Mouse (Mus musculus): ENCODE measurements around the gene Castor2. TPM values are rescaled to one million over a fixed set of nuclear protein-coding genes. Genes with fewer than 3 reads are reported as not detected.

Castor2 gene
- total and polyA plus RNA-seq, 2 experiments from 2014 or later, result 21.1 to 27.4 TPM

DNA sequence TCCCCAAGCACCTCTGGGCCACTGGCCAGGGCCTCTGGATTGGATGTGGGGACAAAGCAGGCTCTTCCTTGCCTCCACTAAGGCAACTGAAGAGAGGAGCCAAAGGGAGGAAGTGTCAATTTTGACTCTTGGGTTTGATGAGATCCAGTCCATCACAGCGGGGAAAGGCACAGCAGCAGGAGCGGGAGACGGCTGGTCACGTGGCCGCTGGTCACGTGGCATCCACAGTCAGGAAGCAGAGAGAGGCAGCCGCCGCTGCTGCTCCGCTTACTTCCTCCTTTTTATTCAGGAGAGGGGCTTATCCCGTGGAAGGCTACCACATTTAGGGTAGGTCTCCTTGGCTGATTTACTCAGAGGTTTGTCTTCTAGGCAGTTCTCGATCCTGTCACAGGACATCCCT lies 42.9 kb downstream of the Castor2 start:
- no peak overlapping the region for H3K9ac ChIP-seq (replicated peaks; ENCODE audit: low read length)
- H3K9me3 ChIP-seq (ENCODE audit: low read length), result no peaks in the 10 kb centered on the region
- no peak for TF ChIP-seq CTCF (IDR thresholded peaks at IDR 0.05; ENCODE audit: low read depth)
- no peak for DNase-seq (ENCODE audit: low spot score)
- H3K4me3 ChIP-seq (ENCODE audit: low read length), result no peak overlapping the region
- H3K27me3 ChIP-seq (ENCODE audit: insufficient read depth, low read length), result no peaks in the 10 kb centered on the region
- no peaks in the 10 kb centered on the region for H3K4me1 ChIP-seq (ENCODE audit: insufficient read depth, low read length)
- WGBS, result 83% methylated on average over 11 of the region's 11 CpGs
- H3K4me2 ChIP-seq (ENCODE audit: low read depth, low read length), result no peak overlapping the region
- ATAC-seq, result no peak
- no peak overlapping the region for H3K27ac ChIP-seq
- H3K36me3 ChIP-seq (ENCODE audit: insufficient read depth, low read length), result peaks cover 34% of the 10 kb centered on the region

DNA sequence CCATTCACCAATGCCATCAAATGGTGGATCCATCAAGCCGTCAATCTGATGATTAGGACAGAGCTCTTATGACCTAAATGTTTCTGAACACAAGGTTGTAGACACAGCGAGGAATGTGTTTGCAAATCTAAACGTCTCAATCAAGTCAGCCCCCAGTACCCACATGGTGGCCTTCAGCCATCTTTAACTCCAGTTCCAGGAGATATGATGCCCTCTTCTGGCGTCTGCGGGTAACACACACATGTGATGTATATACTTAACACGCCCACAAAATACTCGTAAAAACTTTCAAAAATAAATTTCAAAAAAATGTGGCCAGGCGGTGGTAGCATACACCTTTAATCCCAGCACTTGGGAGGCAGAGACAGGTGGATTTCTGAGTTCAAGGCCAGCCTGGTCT lies 45.5 kb downstream of the Castor2 start:
- WGBS, result 94% methylated on average over 8 of the region's 8 CpGs
- Histone ChIP-seq H3K4me2 (ENCODE audit: low read depth, low read length) (no peak overlapping the region), H3K4me3 (ENCODE audit: low read length) (no peak overlapping the region), H3K36me3 (ENCODE audit: insufficient read depth, low read length) (peaks cover 29% of the 10 kb centered on the region), H3K9ac (replicated peaks; ENCODE audit: low read length) (no peak overlapping the region), H3K9me3 (ENCODE audit: low read length) (no peaks in the 10 kb centered on the region), H3K27me3 (ENCODE audit: insufficient read depth, low read length) (no peaks in the 10 kb centered on the region), H3K4me1 (ENCODE audit: insufficient read depth, low read length) (no peaks in the 10 kb centered on the region), H3K27ac (no peak overlapping the region)
- 0 out of 2 replicates have a peak, but pooled peaks have one; percentile 5 for TF ChIP-seq CTCF (IDR thresholded peaks at IDR 0.05; ENCODE audit: low read depth)
- ATAC-seq (no peak), DNase-seq (ENCODE audit: low spot score) (no peak)

DNA sequence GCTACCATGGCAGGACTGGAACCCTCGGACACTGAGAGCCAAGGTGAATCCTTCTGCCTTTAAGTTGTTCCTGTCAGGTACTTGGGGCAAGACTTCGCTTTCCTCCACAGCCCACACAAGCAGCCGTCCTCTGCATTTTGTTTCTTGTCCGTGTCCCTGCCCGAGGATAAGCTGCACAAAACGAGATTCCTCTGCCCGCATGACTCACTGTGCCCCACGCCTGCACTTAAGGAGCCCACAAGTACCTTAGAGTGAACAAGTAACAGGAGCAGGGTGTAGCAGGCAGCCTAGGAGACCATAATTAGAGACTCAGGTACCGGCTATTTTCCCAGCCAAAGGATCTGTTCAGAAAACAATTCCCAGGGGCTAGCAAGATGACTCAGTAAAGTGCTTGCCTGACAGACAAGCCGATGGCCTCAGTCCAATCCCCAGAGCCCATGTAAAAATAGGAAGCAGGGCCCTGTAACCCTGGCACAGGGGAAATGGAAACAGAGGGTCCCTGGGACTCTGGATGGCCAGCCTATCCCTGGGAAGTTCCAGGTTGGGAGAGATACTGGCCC lies 47.8 kb downstream of the Castor2 start:
- Histone ChIP-seq H3K4me1 (ENCODE audit: insufficient read depth, low read length) (no peaks in the 10 kb centered on the region), H3K36me3 (ENCODE audit: insufficient read depth, low read length) (peaks cover 25% of the 10 kb centered on the region; the same call in 1 of the 2 replicates)
- WGBS, result 88% methylated on average over 10 of the region's 10 CpGs

DNA sequence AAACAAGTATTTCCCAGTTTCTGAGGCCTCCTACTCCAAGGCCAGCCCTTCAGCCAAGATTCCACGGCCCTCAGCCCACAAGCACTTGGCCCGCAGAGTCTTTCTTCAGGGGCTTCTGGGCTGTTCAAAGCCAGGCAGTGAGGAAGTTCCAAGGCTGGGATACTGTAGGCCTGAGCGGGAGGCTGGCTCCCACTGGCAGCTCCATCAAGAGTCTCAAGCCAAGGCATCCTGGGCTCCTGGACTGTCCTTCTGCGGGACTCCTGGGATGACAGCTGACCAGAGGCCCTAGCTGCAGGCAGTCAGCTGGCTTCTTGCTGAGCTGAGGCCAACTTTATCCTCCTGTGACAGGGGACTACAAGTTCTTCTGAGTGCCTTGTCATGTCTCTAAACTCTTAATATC lies 48.6 kb downstream of the Castor2 start:
- ATAC-seq (no peak), DNase-seq (ENCODE audit: low spot score) (no peak)
- H3K36me3 ChIP-seq (ENCODE audit: insufficient read depth, low read length), result peaks cover 17% of the 10 kb centered on the region; the same call in 1 of the 2 replicates
- no peak for TF ChIP-seq CTCF (IDR thresholded peaks at IDR 0.05; ENCODE audit: low read depth)
- 75% methylated on average over 4 of the region's 4 CpGs for WGBS
- H3K27ac ChIP-seq, result no peak overlapping the region
- no peak overlapping the region for H3K4me2 ChIP-seq (ENCODE audit: low read depth, low read length)
- no peaks in the 10 kb centered on the region for H3K27me3 ChIP-seq (ENCODE audit: insufficient read depth, low read length)
- H3K4me1 ChIP-seq (ENCODE audit: insufficient read depth, low read length), result no peaks in the 10 kb centered on the region
- H3K9me3 ChIP-seq (ENCODE audit: low read length), result no peaks in the 10 kb centered on the region
- H3K4me3 ChIP-seq (ENCODE audit: low read length), result no peak overlapping the region
- H3K9ac ChIP-seq (replicated peaks; ENCODE audit: low read length), result no peak overlapping the region

More for the DNA sequence above, 47.8 kb downstream of the Castor2 start:
- no peak for TF ChIP-seq CTCF (IDR thresholded peaks at IDR 0.05; ENCODE audit: low read depth)
- H3K9ac ChIP-seq (replicated peaks; ENCODE audit: low read length), result no peak overlapping the region
- no peak for ATAC-seq
- no peak overlapping the region for H3K27ac ChIP-seq
- H3K27me3 ChIP-seq (ENCODE audit: insufficient read depth, low read length), result no peaks in the 10 kb centered on the region
- H3K4me2 ChIP-seq (ENCODE audit: low read depth, low read length), result no peak overlapping the region
- no peak for DNase-seq (ENCODE audit: low spot score)
- no peaks in the 10 kb centered on the region for H3K9me3 ChIP-seq (ENCODE audit: low read length)
- H3K4me3 ChIP-seq (ENCODE audit: low read length), result no peak overlapping the region

DNA sequence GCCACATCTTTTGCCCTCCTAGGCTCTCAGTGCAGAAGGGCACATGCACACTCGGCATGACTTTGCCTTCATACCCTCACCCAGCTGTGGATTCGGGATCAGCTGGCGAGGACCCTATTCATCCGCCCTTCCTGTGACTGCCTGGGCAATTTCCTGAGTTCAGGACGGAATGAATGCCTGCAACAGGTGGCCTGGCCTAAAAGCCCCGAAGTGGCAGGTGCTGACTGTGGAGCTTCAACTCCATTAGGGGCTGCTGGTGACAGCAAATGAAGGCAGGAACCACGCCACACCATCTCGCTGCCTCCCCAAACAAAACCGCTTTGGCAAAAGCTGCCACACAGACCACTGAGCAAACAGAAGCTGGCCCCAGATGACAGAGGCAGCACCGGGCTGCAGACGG lies 52.4 kb downstream of the Castor2 start:
- Histone ChIP-seq H3K9ac (replicated peaks; ENCODE audit: low read length) (no peak overlapping the region), H3K36me3 (ENCODE audit: insufficient read depth, low read length) (peaks cover 13% of the 10 kb centered on the region; the same call in 1 of the 2 replicates), H3K4me2 (ENCODE audit: low read depth, low read length) (no peak overlapping the region), H3K27ac (no peak overlapping the region), H3K9me3 (ENCODE audit: low read length) (no peaks in the 10 kb centered on the region), H3K4me3 (ENCODE audit: low read length) (no peak overlapping the region), H3K27me3 (ENCODE audit: insufficient read depth, low read length) (no peaks in the 10 kb centered on the region), H3K4me1 (ENCODE audit: insufficient read depth, low read length) (no peaks in the 10 kb centered on the region)
- ATAC-seq (no peak), DNase-seq (ENCODE audit: low spot score) (no peak)
- TF ChIP-seq CTCF (IDR thresholded peaks at IDR 0.05; ENCODE audit: low read depth), result no peak
- 85% methylated on average over 11 of the region's 11 CpGs for WGBS

DNA sequence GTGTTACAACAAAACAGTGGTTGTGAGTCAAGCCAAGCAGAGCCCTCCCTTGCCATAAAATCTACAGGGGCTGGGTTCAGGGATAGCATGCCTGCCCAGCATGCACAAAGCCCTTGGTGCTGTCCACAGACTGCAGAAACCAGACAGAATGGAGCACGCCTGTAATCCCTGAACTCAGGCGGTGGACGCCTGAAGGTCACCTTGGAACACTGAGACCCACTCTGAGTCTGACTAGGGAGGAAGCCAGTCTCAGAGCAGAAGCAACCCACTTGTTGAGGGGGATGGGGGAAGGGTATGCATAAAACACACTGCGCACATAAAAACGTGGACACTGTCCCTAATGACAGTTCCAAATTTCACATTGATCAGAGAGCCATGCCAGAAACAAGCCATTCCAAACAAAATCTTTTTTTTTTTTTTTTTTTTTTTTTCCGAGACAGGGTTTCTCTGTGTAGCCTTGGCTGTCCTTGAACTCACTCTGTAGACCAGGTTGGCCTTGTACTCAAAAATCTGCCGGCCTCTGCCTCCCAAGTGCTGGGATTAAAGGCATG lies 56.5 kb downstream of the Castor2 start:
- H3K9ac ChIP-seq (replicated peaks; ENCODE audit: low read length), result no peak overlapping the region
- H3K4me3 ChIP-seq (ENCODE audit: low read length), result no peak overlapping the region
- no peak overlapping the region for H3K27ac ChIP-seq
- 85% methylated on average over 7 of the region's 7 CpGs for WGBS
- H3K9me3 ChIP-seq (ENCODE audit: low read length), result no peaks in the 10 kb centered on the region
- no peak for TF ChIP-seq CTCF (IDR thresholded peaks at IDR 0.05; ENCODE audit: low read depth)
- H3K36me3 ChIP-seq (ENCODE audit: insufficient read depth, low read length), result peaks cover 18% of the 10 kb centered on the region; the same call in 1 of the 2 replicates
- H3K4me1 ChIP-seq (ENCODE audit: insufficient read depth, low read length), result no peaks in the 10 kb centered on the region
- ATAC-seq, result no peak
- H3K4me2 ChIP-seq (ENCODE audit: low read depth, low read length), result no peak overlapping the region
- DNase-seq (ENCODE audit: low spot score), result no peak
- H3K27me3 ChIP-seq (ENCODE audit: insufficient read depth, low read length), result no peaks in the 10 kb centered on the region

DNA sequence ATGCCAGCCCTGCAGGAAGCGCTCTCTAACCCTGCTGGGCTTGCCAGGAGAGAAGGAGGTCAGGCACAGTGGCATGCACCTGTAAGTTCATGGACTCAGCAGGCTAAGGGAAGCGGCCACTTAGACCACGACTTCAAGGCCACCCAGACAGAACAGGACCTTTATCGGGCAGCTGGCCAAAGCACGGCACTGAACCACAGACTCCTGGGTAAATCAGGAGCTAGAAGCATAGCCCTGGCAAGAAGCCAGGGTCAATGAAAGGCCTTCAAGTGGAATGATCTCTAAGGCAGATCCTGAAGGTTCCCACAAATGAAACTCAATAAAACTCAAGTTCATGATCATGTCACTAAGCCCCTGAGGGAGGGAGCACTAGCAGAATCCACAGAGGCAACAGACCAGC lies 65.2 kb downstream of the Castor2 start:
- TF ChIP-seq CTCF (IDR thresholded peaks at IDR 0.05; ENCODE audit: low read depth), result no peak
- Histone ChIP-seq H3K9me3 (ENCODE audit: low read length) (no peaks in the 10 kb centered on the region), H3K4me3 (ENCODE audit: low read length) (no peak overlapping the region), H3K9ac (replicated peaks; ENCODE audit: low read length) (no peak overlapping the region), H3K27ac (0 out of 2 replicates have a peak overlapping the region, but pooled peaks have one; percentile 20), H3K4me2 (ENCODE audit: low read depth, low read length) (no peak overlapping the region), H3K4me1 (ENCODE audit: insufficient read depth, low read length) (peaks cover 5% of the 10 kb centered on the region; the same call in 1 of the 2 replicates), H3K36me3 (ENCODE audit: insufficient read depth, low read length) (peaks cover 20% of the 10 kb centered on the region), H3K27me3 (ENCODE audit: insufficient read depth, low read length) (no peaks in the 10 kb centered on the region)
- ATAC-seq (no peak), DNase-seq (ENCODE audit: low spot score) (peak; percentile 43)
- 45% methylated on average over 5 of the region's 5 CpGs for WGBS

Data from hindbrain, postnatal 0 days (tissue).